Mouse (Mus musculus): ENCODE results near the gene Sash1.

Gene Sash1

DNA sequence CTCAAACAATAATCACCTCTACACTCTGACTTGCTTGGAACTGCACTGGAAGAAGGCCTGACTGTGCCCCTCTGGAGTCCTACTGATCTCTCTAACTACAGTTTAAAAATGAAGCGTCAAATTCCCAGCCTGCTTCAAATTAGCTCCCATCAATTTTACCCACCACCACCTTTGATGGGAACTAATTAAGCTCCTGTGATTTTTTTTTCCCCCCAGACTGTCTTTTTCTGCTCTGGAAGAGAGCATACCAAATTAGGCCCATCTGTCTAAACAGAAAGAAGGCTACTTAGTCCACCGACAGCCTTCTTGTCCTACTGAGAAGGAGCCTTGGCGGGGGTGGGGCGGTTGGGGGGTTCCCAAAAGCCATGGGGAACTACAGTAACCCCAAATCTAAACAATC, 37.9 kb downstream of the Sash1 start:
- no peak for DNase-seq

DNA sequence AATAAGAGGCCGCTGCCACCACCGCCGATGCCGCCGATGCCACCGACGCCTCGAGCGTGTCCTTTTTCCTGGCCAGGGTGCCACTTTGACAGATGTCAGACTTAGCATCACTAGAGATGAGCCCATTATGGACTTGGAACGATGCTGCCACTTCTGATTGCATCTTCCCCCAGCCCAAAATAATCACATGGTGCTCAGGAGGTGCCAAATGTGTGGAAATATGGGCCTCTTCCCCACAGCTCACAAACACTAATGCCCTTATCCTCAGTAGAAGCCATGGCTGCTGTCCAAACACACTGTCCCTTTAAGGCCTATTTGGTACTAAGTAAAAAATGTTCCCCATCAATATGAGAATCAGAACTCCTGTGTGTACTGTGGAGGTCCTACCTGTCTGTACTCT, 39.6 kb downstream of the Sash1 start:
- DNase-seq = no peak

DNA sequence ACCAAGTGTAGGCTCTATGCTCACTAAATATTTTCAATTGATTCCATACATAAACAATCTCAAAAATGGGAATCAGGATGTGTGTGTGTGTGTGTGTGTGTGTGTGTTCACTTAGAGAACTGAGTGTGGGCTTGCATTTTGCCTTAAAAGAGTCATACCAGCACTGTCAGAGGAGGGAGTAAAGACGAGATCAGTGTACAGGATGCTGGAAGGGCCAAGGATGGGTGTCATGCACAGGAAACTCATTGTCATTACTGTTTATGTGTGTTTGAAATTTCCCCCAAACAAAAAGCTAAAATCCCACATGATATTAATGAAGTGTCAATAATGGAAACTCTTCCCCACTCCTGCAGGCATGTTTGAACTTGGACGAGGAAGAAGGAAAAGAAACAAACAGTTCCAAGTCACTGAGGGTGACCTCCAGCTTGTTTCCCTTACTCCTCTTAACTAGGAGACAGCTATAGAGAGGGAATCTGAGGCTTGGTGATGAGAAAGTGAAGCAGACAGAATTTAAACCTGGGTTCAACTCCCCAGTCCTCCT, 40.6 kb downstream of the Sash1 start:
- DNase-seq = no peak

DNA sequence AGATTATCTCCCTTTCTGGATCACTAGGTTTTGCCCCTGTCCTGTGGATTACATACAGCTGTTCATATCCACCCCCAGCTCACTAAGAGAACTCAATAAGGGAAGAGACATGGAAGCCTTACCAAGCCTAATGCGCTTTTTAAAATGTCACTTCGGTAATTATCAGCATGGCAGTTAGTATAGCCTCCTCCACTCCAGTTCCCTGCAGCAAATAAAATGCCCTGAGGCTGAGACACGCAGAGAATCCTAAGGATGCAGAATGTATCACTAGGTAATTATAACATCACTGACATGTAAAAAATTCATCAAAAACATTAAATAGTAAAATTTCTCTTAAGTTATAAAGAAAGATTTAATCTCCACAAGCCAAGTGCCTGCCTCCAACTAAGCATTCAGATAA, 45.9 kb downstream of the Sash1 start:
- DNase-seq = no peak

DNA sequence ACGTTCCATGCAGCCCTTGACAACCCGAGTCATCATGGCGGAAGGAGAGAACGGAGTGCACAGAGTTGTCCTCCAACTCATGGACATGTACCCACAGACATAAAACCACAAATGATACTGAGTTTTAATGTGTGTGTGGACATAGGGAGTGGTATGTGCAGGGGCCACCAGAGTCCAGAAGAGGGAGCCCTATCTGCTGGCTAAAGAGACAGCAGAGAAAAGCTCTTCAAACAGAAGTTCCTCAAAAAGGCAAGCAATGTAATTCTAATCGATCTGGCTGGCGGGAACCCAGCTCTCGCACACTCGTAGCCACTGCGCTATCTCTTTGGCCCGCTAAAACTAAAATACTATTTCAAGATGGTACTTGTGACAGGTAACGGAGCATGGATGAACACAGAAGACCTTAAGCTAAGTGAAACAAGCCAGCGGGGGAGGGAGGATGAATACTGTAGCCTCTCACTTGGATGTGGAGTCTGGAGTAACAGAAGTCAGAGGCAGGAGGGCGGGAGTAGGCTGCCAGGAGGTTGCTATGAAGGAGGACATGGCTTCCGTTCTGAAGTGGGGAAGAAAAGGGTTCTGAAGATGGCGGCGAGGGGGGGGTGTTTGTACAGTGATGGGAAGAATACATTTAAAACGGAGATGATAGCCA, 51.9 kb downstream of the Sash1 start:
- no peak for DNase-seq

DNA sequence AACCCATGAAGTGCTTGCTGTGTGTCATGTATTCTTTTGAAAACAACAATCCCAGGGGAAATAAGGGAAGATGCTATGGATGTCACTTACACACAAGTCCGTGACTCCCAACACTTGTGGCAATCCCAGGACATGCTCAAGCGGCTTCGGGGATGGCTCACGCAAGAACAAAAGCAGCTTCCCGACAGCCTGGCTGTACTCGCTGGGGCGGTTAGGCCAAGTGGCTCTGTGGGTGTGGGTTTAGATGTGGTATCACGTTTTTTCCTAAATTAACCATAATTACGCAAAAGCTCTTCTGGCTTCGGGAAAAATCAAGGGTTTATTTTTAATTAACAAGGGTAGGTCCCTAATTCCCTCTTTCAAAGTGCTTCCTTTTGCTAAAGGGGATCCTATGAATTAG, 59.6 kb downstream of the Sash1 start:
- no peak for DNase-seq

DNA sequence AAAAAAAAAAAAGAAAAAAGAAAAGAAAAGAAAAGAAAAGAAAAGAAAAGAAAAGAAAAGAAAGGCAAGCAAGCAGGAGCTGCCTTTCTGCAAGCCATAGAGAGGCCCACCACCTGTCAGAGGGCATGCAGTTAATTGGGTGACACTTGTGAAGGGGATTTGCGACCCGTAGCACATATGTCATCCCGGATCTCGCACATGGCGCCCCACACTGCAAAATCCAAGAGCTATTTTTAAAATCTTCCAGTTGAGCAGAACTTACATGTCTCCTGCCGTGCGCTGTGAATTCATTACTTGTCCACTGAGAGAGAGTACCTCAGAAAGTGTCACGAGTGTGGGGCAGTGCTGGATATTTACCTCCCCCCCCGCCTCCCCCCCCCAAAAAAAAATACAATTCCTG, 60.0 kb downstream of the Sash1 start:
- DNase-seq = no peak

DNA sequence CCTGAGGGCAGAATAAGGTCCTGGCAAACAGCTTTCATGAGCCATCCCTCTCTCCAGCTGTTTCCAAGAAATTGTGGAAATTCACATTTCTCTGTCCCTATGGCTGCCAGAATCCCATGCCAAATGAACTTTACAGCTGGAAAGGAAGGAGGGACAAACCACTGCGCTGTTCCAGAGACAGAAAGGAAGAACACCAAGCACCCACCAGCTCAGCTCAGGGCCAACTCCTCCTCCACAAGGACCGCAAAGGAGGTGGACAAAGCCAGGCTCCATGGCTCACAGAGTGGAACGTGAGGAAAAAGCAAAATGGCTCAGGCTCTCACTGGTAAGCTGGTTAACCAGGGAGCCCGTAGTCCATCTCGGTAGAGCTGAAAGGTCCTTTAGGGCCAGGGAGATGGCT, 67.8 kb downstream of the Sash1 start:
- DNase-seq = no peak

DNA sequence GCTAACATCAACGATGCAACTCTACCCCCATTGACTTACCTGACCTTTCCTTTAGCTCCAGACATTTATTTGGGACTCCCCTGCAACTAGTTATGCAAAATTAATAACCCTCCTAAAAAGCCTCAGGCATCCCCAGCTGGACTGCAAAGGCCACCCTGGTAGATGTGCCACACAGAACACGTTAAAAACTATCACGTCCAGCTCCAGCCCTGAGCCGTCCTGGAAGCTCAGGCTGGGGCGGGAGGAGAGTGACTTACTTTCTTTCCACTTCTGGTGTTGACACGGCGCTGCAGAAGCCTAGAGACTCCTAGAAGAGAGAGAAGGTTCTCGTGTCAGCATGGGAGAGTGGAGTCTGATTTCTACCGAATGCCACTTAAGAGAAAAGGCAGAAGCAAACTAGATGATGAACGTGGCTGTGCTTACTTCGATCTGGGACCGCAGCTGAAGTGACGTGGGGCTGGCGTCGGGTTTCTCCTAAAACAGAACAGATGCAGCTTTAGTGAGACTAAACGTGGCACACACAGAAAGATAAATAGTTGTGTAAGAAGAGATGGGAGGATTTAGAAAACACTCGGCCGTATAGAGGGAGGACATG, 71.8 kb downstream of the Sash1 start:
- no peak for DNase-seq

DNA sequence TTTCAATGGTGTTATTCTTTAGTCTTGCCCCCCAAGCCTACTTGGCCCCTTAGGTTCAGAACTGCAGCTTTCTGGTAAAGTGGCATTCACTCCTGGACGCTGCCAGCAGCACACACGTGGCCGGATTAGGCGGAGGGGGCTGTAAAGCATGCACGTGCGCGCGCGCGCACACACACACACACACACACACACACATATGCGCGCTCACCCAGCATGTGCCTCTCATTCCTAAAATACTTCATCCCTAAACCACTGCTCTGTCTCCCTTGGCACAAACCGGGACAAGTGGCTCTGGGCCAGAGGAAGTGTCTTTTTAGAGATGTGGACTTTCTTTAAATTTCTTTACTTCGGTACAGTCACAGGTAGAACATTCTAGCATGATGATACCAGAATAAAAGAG, 72.6 kb downstream of the Sash1 start:
- no peak for DNase-seq

DNA sequence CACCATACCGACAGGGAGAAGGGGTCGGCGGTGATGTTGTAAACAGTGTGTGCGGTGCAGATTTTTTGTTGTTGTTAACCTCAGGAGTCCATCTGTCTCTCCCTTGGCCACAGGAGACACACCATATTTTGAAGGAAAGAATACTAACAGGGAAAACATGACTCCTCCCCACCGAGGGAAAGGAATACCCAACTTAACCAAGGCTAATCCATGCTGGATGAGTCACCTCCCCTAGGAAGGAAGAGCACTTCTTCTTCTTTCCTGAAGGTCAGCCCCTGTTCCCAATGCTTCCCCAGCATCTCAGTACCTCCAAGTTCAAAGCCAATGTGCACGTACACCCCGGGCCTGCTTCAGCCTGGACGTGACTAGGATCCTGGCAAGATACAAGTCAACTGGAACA, 73.1 kb downstream of the Sash1 start:
- no peak for DNase-seq

DNA sequence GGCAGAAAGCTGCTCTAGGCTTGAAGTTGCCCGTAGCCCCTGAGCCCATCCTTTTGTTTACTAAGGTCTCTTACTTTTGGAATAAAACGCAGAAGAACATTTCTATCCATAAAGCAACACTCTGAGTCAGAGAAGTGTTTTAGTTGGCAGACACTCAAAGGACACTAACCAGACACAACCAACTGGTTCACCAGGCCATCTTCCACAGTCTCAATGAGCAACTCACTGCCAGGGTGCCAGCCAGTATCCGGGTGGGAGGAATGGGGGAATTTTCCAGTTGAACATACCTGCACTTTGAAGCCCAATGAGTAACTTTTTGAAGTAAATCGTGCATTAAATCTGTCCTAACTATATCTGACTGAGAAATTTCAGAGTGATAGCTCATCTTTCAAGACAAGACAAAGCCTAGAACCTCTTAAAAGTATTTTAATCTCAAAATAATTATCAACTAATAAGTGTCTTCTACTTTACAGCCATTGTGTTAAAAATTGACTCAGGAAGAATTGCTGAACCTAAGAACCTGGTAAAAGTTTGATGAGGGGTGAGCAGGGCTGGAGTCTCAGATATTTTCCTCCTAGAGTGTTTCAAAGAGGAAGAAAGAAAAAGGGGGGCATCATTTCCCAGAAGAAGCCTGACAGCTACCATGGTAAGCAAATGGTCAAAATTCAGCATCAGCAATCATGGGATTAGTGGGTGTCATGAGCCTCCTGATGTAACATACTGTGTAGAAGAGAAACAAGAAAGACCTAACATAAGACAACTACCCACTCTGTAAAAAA, 74.4 kb downstream of the Sash1 start:
- no peak for DNase-seq

DNA sequence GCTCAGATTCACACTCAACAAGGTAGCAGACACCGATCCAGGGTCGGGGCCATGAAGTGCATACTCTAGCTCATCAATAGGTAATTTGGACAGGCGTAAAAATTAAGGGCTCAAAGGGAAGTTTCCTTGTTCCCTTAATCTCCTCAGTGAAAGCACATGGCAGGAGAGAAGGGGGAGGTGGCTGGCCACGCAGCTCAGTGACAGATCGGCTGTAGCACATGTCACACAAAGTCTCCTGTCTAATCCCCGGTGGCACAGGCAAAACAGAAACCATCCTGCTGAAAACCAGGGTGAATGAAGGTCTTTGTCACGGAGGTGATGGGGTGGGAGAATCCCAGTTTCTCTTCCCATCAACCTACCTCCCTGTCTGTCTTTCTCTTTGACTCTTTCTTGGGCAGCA, 75.4 kb downstream of the Sash1 start:
- DNase-seq = no peak

DNA sequence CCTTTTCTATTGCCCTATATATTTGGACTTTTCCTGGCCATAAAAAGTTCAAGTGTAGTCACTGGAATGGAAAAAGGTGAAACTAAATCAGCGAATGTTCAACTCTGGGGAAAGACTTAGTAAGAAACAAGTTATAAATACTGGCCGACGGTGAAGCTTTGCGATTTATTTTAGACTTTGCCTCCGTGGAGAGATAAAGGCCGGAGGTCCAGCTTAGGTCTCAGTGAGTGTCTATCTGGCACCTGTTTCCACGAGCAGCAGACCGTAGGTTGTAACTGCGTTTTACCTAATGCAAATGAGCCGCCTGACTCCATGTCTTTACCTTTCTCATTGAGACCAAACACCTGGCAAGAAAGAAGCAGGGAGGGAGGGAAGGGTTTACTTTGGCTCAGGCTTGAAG, 77.5 kb downstream of the Sash1 start:
- DNase-seq = no peak

DNA sequence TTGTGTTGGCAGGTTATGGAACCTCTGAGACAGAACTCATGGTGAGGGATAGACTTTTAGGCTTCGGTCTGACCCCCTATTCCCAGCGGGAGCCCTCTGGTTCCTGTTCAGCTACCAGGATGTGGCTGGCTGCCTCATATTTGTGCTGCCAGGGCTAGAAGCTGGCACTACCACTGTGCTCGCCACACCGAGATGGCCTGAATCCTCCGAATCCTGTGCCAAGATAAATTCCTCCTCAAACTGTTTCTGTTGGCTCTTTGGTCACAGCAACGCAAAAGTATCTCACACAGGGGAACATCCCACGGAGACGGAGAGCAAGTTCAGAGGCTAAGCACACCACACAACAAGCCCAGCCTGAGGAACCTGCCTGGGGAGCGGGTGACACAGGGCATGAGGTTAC, 78.3 kb downstream of the Sash1 start:
- DNase-seq = no peak

DNA sequence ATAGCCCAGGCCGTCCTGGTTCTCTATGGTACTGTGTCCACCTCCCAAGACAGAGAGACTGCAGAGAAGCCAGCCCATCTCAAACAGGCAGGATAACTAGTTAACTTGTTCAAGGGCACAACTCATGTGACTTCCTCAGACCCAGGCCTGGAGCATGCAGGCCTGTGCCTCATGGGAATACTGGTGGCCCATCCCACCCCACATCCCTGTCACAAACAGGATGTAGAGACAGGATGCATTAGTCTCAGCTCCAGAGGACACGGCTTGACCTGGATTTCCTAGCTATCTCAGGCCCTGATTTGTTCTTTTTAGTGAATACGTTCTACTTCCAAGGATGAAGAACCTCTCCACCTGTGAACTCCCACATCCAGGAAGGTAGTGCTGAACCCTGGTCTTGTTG, 80.5 kb downstream of the Sash1 start:
- no peak for DNase-seq

DNA sequence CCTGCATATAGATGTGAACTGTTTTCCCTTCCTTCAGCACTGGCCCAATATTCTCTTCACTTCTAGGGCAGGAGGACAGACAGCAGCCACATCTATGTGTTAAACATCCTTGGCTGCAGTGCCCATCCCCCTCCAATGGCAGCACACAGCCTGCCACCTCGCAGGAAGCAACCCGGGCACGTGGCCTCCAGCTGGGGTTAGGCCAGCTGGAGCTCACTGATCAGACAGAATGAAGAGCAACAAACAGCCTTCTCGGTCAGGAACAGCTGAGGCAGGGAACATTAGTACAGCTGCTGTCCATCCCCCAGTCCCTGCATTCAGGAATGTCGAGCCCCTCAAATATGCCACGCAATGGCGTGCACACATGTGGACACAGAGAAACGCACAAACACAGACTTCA, 81.6 kb downstream of the Sash1 start:
- DNase-seq = peak; percentile 68

DNA sequence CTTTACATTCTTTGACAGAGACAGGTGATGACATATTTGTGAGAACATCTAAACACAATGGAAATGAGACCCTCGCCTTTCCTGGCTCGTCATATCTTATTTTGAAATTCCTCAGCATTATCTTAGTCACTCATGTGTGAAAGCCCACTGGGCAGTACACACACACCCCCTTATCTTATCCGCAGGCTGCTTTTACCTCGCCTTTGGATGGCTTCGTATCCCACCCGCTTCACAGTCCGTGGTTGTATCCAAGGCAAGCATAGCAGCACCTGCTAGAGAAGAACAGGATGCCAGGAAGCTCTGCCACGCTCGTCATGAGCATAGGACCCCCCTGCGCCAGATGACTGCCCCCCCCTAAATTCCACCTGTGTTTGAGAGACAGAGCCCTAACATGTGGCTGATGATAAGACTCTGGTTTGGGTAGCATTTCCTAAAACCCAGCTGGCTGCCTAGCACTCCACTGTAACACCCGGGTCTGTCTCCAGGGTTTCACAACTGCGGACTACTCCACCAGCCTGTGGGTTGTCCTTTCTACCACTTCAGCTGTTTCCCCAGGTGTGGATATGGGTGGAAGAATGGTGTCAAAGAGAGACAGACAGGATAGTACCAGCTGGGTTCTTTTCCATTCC, 84.0 kb downstream of the Sash1 start:
- no peak for DNase-seq

DNA sequence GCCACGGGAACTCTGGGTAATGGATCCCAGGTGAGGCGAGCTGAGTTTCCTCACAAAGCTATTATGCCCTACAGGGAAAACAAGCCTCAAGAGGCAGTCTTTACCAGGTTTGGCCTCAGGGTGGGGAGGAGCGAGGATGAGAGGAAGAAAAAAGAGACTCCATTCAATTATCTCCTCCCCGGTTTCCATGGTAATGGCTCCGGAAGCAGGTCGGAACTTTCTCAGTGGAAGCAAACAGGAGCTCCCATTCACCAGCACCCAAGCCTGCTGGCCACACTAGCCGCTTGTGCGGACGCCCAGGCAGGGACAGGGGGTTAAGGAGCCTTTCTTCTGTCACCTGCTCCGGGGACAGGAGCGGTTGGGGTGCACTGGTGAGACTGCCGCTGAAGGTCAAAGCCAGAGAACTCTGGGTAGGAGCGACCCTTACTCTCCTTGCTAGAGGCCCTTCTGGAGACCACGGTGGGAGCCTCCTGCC, 84.7 kb downstream of the Sash1 start:
- DNase-seq = no peak

DNA sequence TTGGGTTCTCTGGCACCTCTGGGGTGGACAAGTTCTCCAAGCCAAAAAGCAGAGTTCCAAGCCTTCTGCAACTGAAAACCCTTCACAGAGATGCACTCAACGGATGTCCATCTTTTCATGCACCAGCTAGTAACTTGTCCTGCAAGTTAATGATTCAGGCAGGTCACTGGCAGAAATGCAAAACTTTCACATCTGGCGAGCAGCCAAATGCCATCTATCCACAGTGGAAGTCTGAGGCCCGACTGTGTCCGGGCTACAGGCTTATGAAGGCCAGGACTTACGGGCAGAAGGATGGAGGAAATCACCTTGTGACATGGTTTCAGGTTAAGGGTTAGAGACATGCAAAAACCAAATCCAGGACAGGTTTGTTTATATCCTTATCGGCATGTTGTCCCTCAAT, 88.0 kb downstream of the Sash1 start:
- no peak for DNase-seq

DNA sequence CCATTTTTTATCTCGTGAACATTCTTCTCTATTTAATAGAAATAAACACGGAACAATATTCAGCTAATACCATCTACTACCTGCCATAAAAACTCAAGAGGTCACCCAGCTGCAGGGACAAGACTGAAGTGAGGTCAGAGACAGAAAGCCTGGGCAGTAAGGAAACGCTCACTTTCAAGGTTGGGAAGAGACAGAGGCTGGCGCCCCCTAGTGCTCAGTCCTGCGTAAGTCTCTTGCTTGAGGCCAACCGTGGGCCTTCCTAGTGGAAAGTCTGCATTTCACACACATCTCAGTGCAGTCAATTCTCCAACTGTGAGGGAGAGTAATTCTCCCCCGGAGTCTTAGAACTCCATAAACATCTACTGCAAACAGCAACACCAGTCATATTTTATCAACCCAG, 90.5 kb downstream of the Sash1 start:
- peak; percentile 59 for DNase-seq

DNA sequence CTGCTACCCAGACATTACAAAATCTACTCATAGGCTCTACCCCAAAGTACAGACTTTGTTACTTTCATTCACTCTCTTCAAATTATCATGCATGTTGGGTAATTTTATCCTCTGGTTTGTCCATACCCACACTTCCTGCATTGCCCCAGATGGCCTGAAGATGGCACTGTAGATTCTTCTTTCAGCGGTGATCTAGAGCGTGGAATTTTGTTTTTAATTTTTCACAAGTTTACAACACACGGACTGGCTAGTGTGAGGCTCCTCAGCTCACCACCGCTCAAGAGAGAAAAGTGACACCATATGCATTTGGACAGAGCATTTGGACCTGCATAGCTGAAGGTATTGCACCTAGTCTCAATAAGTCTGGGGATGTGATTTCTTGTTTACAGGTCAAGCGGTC, 93.5 kb downstream of the Sash1 start:
- peak; percentile 44 for DNase-seq

DNA sequence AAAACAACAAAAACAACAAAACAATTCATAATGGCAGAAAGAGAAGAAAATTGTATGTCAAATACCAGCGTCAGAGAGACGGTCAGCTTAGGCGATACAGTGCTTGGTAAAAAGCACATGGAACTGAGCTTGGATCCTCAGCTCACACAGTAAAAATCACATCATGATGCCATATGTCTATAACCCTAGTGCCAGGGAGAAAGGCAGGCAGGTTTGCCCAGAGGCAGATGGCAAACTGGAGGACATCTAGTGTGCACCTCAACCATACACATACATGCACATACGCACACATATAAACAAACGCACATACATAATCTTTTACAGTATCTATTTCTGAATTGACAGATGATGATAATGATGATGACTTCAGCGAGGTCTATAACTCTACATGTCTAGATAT, 96.8 kb downstream of the Sash1 start:
- DNase-seq = no peak

DNA sequence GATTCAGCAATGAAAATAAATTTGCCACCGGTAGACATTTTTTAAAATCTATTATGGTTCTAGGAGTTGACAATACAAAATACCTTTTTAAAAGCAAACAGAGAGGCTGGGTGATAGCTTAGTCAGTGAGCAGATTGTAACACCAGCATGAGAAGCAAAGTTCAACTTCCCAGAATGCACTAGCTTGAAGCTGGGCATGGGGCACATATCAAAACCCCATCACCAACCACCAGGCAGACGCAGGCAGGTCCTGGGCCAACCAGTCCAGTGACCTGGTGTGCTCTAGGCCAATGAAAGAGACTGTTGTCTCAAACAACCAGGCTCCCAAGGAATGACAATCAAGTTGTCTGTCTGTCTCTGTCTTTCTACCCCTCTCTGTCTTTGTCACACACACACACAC, 98.6 kb downstream of the Sash1 start:
- no peak for DNase-seq

All from thymus, postnatal 25 days (tissue).